Mouse (Mus musculus) layer of hippocampus, adult 18-20 months (tissue): ENCODE data around the gene Slc12a5. TPM values are rescaled to one million over a fixed set of nuclear protein-coding genes. Genes with fewer than 3 reads are reported as not detected.
A peak's percentile ranks its signal among the peaks of the same experiment; 100 is the strongest.

Source experiments
- DNase-seq, 2 experiments: peaks; one replicate each; pipeline ENCODE4 v3.0.0; 2022; ENCODE audit warnings: low spot score in 2 of 2
- total RNA-seq, 2 experiments: library from RNA; stranded (reverse); gene quantifications; 2 replicates each; pipeline ENCODE4 v1.2.3; 2021

Gene Slc12a5
- total RNA-seq, 2 experiments from 2014 or later: 396 to 408 TPM

- no peak for DNase-seq
These were observed 17.8 kb upstream of the Slc12a5 start for GRCm38 (mm10) chr2:164942692-164943290.

GRCm38 (mm10) chr2:164947506-164947905, 13.1 kb upstream of the Slc12a5 start:
- no peak for DNase-seq

DNA sequence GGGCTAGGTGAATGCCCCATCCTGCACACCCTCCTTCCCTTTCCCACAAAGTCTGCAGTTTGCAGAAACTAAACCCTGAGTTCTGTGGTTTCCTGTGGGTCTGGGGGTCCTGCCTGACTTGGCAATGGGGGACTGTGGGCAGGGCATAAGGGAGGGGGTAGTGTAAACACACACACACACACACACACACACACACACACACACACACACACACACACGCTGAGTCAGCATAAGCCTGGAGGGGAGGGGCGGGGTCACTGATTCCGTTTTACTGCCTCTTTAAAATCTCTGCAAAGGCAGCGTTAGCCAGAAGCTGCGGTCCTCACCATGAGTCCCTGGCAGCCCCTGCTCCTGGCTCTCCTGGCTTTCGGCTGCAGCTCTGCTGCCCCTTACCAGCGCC, 12.7 kb upstream of the Slc12a5 start:
- no peak for DNase-seq

DNA sequence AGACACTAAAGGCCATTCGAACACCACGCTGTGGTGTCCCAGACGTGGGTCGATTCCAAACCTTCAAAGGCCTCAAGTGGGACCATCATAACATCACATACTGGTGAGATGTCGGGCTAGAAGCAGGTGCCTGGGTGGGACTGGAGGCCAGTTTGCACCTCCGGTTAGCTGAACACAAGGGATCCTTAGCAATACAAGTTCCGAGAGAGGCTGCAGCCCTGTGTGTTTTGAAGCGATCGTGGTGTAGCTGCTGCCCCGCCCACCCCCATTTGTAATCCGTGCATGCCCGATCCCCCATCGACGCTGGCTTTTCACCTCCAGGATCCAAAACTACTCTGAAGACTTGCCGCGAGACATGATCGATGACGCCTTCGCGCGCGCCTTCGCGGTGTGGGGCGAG, 11.6 kb upstream of the Slc12a5 start:
- no peak for DNase-seq

DNA sequence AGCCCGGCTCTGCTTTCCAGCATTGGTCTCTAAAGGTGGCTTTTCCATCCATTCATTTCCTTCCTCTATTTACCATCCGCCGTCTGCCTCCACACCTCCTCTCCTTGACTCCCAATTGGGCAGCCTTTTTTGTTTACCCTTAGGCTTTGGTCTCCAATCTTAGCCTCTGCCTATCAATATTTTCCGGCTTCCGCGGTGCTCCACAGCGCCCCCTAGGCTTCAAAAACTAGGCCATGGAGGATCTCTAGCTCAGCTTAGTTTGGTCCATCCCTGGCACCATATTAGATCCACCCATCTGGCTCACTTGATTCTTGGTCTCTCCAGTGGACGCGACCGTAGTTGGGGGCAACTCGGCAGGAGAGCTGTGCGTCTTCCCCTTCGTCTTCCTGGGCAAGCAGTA, 10.1 kb upstream of the Slc12a5 start:
- no peak for DNase-seq

DNA sequence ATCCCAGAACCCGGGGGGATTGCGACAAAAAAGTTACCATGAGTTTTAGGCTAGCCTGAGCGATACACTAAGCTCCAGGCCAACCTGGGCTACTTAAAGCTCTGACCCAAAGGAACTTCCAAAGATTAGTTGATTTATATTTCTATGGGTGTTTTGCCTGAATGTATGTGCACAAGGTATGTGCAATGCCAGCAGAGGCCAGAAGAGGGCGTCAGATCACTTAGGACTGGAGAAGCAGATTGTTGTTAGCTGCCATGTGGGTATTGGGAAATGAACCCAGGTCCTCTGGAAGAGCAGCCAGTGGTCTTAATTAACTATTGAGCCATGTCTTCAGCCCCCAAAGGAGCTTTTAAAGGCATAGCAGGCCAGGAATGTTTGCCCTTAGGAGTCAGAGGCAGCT, 8.9 kb upstream of the Slc12a5 start:
- DNase-seq: no peak

GRCm38 (mm10) chr2:164952448-164952847, 8.2 kb upstream of the Slc12a5 start:
- no peak for DNase-seq

DNA sequence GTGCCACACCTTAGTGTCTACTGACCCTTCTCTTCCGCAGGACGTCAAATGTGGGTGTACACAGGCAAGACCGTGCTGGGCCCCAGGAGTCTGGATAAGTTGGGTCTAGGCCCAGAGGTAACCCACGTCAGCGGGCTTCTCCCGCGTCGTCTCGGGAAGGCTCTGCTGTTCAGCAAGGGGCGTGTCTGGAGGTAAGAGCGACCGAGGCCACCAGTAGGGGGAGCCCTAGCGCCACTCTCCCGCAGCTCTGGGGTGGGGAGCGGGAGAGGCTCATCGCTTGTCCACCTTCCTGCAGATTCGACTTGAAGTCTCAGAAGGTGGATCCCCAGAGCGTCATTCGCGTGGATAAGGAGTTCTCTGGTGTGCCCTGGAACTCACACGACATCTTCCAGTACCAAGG, 7.4 kb upstream of the Slc12a5 start:
- DNase-seq: peak; percentile 70 to 81

GRCm38 (mm10) chr2:164955725-164956124, 4.9 kb upstream of the Slc12a5 start:
- DNase-seq: no peak

DNA sequence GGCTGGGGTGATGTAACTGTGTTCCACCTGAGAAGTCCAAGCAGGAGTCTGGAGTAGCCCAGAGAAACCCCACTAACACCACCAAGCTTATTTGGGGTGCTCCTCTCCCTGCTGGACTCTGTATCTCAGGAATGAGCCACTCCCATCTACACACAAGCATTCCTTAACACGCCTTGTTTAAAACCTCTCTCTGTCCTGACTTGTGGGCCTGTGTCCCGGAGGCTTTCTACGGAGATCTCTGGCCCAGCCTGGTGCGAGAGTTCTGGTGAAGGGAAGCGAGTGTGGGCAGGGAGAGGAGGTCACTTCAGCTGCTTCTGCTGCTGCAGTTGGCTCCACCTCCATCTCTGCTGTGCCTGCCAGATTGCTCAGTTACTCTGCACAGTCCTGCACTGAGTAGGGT, 4.4 kb upstream of the Slc12a5 start:
- no peak for DNase-seq

GRCm38 (mm10) chr2:164957548-164958315, 2.9 kb upstream of the Slc12a5 start:
- DNase-seq: no peak

GRCm38 (mm10) chr2:164961506-164962182, 1.0 kb downstream of the Slc12a5 start:
- DNase-seq: peak; percentile 72 to 86

- DNase-seq: no peak
These were observed 1.6 kb downstream of the Slc12a5 start for GRCm38 (mm10) chr2:164962183-164962580.

GRCm38 (mm10) chr2:164964242-164964894, 3.8 kb downstream of the Slc12a5 start:
- peak; percentile 74 to 79 for DNase-seq

DNA sequence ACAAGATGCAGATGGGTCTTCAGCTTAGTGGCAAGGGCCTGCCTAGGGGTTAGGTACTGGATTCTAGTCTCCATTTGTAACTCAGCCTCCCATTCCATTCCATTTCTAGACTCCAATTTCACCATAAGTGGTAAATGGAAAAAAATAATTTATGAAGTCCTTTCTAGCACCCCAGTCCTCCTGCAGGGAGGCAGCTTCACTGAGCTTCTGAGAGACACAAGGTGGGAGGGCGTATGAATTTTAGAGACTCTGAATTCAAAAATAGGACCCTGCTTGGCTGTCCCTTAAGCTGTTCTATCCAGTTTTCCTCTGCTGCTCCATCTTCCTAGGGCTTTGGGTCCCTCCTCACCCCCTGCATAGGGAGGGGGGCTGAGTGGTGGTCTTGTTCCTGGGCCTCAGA, 4.4 kb downstream of the Slc12a5 start:
- DNase-seq: no peak

DNA sequence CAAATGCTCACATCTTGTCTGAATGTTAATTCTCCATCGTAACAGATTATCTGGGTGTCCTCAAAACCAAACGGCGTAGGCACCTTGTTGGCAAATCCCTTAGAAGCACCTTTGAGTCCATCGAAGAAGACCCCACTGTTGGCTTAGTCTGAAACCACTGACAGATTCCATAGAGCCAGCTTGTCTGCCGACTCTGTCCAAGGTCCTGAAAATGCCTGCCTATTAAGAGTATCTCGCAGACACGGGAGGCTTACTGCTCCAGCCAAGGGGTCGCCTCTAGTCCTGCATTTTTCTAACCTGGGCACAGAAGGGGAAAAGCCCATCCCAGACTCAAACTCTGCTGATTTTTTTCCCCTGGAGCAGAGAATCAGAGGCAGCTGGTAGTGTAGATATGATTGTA, 5.8 kb downstream of the Slc12a5 start:
- no peak for DNase-seq

GRCm38 (mm10) chr2:164967193-164967592, 6.6 kb downstream of the Slc12a5 start:
- DNase-seq: peak in 1 of 2 experiments; percentile 46

- peak; percentile 78 to 82 for DNase-seq
These were observed 7.3 kb downstream of the Slc12a5 start for GRCm38 (mm10) chr2:164967761-164968440.

DNA sequence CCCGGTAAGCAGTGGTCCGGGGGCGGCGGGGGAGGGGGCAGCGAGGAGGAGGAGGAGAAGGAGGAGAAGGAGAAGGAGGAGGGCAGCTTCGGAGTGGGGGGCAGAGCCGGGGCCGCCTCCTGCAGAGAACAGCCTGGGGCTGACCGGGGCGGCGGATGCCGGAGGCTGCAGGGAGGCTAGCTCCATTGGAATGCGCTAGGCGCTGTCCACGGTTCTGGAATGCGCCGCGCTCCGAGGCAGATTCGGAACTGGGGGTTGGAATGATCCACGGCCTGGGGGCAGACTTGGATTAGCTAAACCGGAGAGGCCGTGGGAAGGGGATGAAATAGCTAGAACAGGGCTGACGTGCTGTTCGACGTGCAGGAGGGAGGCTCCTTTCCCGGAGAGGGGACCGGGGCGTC, 7.8 kb downstream of the Slc12a5 start:
- DNase-seq: peak; percentile 47 to 66

DNA sequence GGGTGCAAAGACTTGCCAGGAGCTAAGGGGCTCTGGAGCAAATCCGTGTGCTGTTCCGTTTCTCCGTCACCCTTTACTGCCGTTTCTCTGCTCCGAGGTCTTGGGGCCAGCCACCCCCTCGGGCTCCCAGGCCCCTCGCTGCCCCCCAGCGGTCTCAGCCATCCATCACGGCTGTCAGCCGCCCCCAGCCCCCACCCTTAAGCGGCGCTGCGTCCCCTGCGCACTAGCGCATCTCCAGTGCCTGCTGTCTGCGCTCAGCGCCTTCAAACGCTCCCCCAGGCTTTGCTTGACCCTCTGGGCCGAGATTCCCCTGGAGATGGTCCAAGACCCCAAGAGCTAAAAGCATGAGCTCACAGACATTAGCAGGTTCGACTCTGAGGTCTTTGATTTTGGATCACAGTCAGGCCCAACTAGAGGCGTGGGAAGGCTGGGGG, 8.8 kb downstream of the Slc12a5 start:
- peak; percentile 44 to 73 for DNase-seq

GRCm38 (mm10) chr2:164970631-164971196, 10.1 kb downstream of the Slc12a5 start:
- DNase-seq: peak; percentile 67 to 71
